ENCODE assay signal across 28 mouse cellular contexts in genomic region chr1:166286231-166286630, GRCm38 (mm10). TPM values are rescaled to one million over a fixed set of nuclear protein-coding genes. Genes with fewer than 3 reads are reported as not detected.
DNase-seq lines count a peak whose midpoint lies in the region; ATAC-seq lines count a peak whose summit lies in the region.
"Had no signal": no experiment of that assay in that cellular context is flagged by ENCODE, and none has a peak within 500 bp of the region (broad histone marks: within the 10 kb centered on the region; RNA-seq: fewer than 3 reads in every experiment).

No protein-coding gene starts in this region.

- peaks cover 64% of the 10 kb centered on the region for H3K4me1 ChIP-seq in hindbrain, embryonic 10.5 days (replicated peaks)
- peaks cover 9% of the 10 kb centered on the region for H3K4me1 ChIP-seq in hindbrain, embryonic 11.5 days (replicated peaks; ENCODE audit: control insufficient read depth, insufficient read depth, low read length)
- H3K4me1 ChIP-seq in midbrain, embryonic 12.5 days = peaks cover 64% of the 10 kb centered on the region

- no peaks in the 10 kb centered on the region for H3K9me3 ChIP-seq in hindbrain, embryonic 10.5 days
- H3K9me3 ChIP-seq in hindbrain, embryonic 11.5 days (ENCODE audit: control insufficient read depth, low read length) = no peaks in the 10 kb centered on the region
- H3K9me3 ChIP-seq in midbrain, embryonic 12.5 days = no peaks in the 10 kb centered on the region
- H3K9me3 ChIP-seq: embryonic facial prominence, embryonic 15.5 days; hindbrain, embryonic 15.5 days; intestine, embryonic 15.5 days had no signal

- H3K9ac ChIP-seq in hindbrain, embryonic 11.5 days (ENCODE audit: low read depth, low read length) = no peak overlapping the region
- H3K9ac ChIP-seq in midbrain, embryonic 12.5 days (replicated peaks) = no peak overlapping the region
- H3K9ac ChIP-seq: embryonic facial prominence, embryonic 15.5 days; hindbrain, embryonic 15.5 days; intestine, embryonic 15.5 days; liver, postnatal 0 days had no signal

- ATAC-seq in hindbrain, embryonic 11.5 days (ENCODE audit: low FRiP score) = no peak
- no peak for ATAC-seq in midbrain, embryonic 12.5 days (ENCODE audit: low FRiP score, low read depth)
- no peak for ATAC-seq in granulocyte monocyte progenitor cell, adult 5-6 weeks (replicated peaks; ENCODE audit: poor library complexity, severe bottlenecking)
- ATAC-seq in monocyte, adult 5-6 weeks (replicated peaks; ENCODE audit: insufficient number of reproducible peaks, low FRiP score, low TSS enrichment, poor library complexity, severe bottlenecking) = no peak
- ATAC-seq: CD4-positive, CD25-positive, alpha-beta regulatory T cell, adult 4 months; intestine, embryonic 15.5 days; liver, postnatal 0 days; lung, postnatal 0 days had no signal

- DNase-seq in hindbrain, embryonic 10.5 days (ENCODE audit: low spot score) = no peak
- DNase-seq in hindbrain, embryonic 11.5 days (ENCODE audit: low spot score) = no peak
- DNase-seq in retina, postnatal 1 day = peak; percentile 23
- DNase-seq in retina, embryonic 14.5 days (ENCODE audit: low spot score) = no peak
- no peak for DNase-seq in urinary bladder, postnatal 25 days (ENCODE audit: low spot score)
- DNase-seq: adrenal gland, postnatal 25 days; cerebellum, adult 9-10 months; gastrocnemius, postnatal 25 days; kidney, adult 9 months; kidney, postnatal 14 days; layer of hippocampus, postnatal 36 days; liver, postnatal 0 days; right cerebral cortex, adult 18-20 months; right cerebral cortex, postnatal 4 days; thymus, postnatal 14 days had no signal

- H3K27me3 ChIP-seq in hindbrain, embryonic 10.5 days (ENCODE audit: insufficient read depth, poor library complexity, severe bottlenecking) = no peaks in the 10 kb centered on the region
- H3K27me3 ChIP-seq in hindbrain, embryonic 11.5 days (ENCODE audit: control insufficient read depth, insufficient read depth, low read length) = no peaks in the 10 kb centered on the region
- no peaks in the 10 kb centered on the region for H3K27me3 ChIP-seq in midbrain, embryonic 12.5 days
- H3K27me3 ChIP-seq: embryonic facial prominence, embryonic 15.5 days; hindbrain, embryonic 15.5 days; intestine, embryonic 15.5 days had no signal

- no peak overlapping the region for H3K4me3 ChIP-seq in hindbrain, embryonic 10.5 days
- no peak overlapping the region for H3K4me3 ChIP-seq in hindbrain, embryonic 11.5 days (ENCODE audit: low read depth, low read length)
- H3K4me3 ChIP-seq in midbrain, embryonic 12.5 days = no peak overlapping the region
- H3K4me3 ChIP-seq: embryonic facial prominence, embryonic 15.5 days; hindbrain, embryonic 15.5 days; intestine, embryonic 15.5 days had no signal

- H3K36me3 ChIP-seq in hindbrain, embryonic 10.5 days = peaks cover 8% of the 10 kb centered on the region
- no peaks in the 10 kb centered on the region for H3K36me3 ChIP-seq in hindbrain, embryonic 11.5 days (ENCODE audit: control insufficient read depth, insufficient read depth, low read length)
- H3K36me3 ChIP-seq in midbrain, embryonic 12.5 days = no peaks in the 10 kb centered on the region
- H3K36me3 ChIP-seq: embryonic facial prominence, embryonic 15.5 days; hindbrain, embryonic 15.5 days; intestine, embryonic 15.5 days had no signal

- 77% methylated on average over 9 of the region's 9 CpGs for WGBS in hindbrain, embryonic 10.5 days
- WGBS in hindbrain, embryonic 11.5 days = 79% methylated on average over 9 of the region's 9 CpGs
- 56% methylated on average over 9 of the region's 9 CpGs for WGBS in midbrain, embryonic 12.5 days

- H3K27ac ChIP-seq in hindbrain, embryonic 10.5 days = peak overlapping the region; percentile 91; the same call in 1 of the 2 replicates
- no peak overlapping the region for H3K27ac ChIP-seq in hindbrain, embryonic 11.5 days (ENCODE audit: low read depth, low read length)
- H3K27ac ChIP-seq in midbrain, embryonic 12.5 days (replicated peaks) = peak overlapping the region; percentile 60
- H3K27ac ChIP-seq: embryonic facial prominence, embryonic 15.5 days; intestine, embryonic 15.5 days; macrophage had no signal

- no peak overlapping the region for H3K4me2 ChIP-seq in hindbrain, embryonic 11.5 days (replicated peaks; ENCODE audit: low read depth, low read length)
- 0 out of 2 replicates have a peak overlapping the region, but pooled peaks have one; percentile 2 for H3K4me2 ChIP-seq in midbrain, embryonic 12.5 days (replicated peaks)
- H3K4me2 ChIP-seq: embryonic facial prominence, embryonic 15.5 days; hindbrain, embryonic 15.5 days; intestine, embryonic 15.5 days had no signal

RNA-seq across cellular contexts. Expression of gene Ildr2, which starts 32.3 kb away (rescaled TPM):
- 6.3 and 8.1 TPM in 2 replicates for polyA plus RNA-seq in hindbrain, embryonic 10.5 days (2016; fragmentation: Nextera tagmentation; extraction: Ambion mirVana)
- 7.2 and 7.4 TPM in 2 replicates for polyA plus RNA-seq in hindbrain, embryonic 11.5 days (2014; fragmentation: Nextera tagmentation; extraction: Ambion mirVana)
- 10.8 and 11.1 TPM in 2 replicates for polyA plus RNA-seq in midbrain, embryonic 12.5 days (2016; fragmentation: Nextera tagmentation; extraction: Ambion mirVana)
- total RNA-seq in granulocyte monocyte progenitor cell, adult 5-6 weeks (2014; fragmentation: Nextera tagmentation) = not detected in 2 replicates
- not detected in 2 replicates for total RNA-seq in granulocyte monocyte progenitor cell, adult 5-6 weeks (2017)
- total RNA-seq in monocyte, adult 5-6 weeks (2017) = 0.10 TPM in 1 of 3 replicates, not detected in the others
- polyA plus RNA-seq: CD4-positive, CD25-positive, alpha-beta regulatory T cell, adult 4 months; macrophage had no signal

RNA-seq across cellular contexts. Expression of gene Mael, which starts 47.7 kb away (rescaled TPM):
- polyA plus RNA-seq in hindbrain, embryonic 10.5 days (2016; fragmentation: Nextera tagmentation; extraction: Ambion mirVana) = 0.09 TPM in 1 of 2 replicates, not detected in the other
- polyA plus RNA-seq in hindbrain, embryonic 11.5 days (2014; fragmentation: Nextera tagmentation; extraction: Ambion mirVana) = 0.14 TPM in 1 of 2 replicates, not detected in the other
- 0.10 TPM in 1 of 2 replicates, not detected in the other for polyA plus RNA-seq in midbrain, embryonic 12.5 days (2016; fragmentation: Nextera tagmentation; extraction: Ambion mirVana)
- not detected in 2 replicates for total RNA-seq in granulocyte monocyte progenitor cell, adult 5-6 weeks (2014; fragmentation: Nextera tagmentation)
- total RNA-seq in granulocyte monocyte progenitor cell, adult 5-6 weeks (2017) = not detected in 2 replicates
- total RNA-seq in monocyte, adult 5-6 weeks (2017) = 1.1 TPM in 1 of 3 replicates, not detected in the others
- total RNA-seq: adrenal gland, postnatal 25 days; gastrocnemius, postnatal 25 days; heart, adult 8-10 months; layer of hippocampus, postnatal 36 days; liver, adult 2 months had no signal
- polyA plus RNA-seq: CD4-positive, CD25-positive, alpha-beta regulatory T cell, adult 4 months; embryonic facial prominence, embryonic 15.5 days; heart, postnatal 0 days; intestine, embryonic 15.5 days; limb, embryonic 11.5 days; liver, adult 2 months; liver, postnatal 0 days; lung, postnatal 0 days; macrophage had no signal
